Mouse (Mus musculus) splenic B cell, adult 2 months (primary cell): ENCODE measurements around the gene Larp1b.
"Not testable (repeated sequence)": the region's sequence is repeated elsewhere in the genome, so short reads cannot be mapped to it uniquely, and the experiment has no call there.

Experiments used
- DNase-seq: peaks from one replicate; pipeline ENCODE4 v3.0.0-alpha.2; 2011; ENCODE audit warnings: low read depth, low spot score
- H3K27me3 ChIP-seq: 2 replicates; pipeline ENCODE4 v1.6.1; 2012; ENCODE audit warnings: mild to moderate bottlenecking, low read length, moderate library complexity, mixed read lengths; ENCODE audit not compliant: control insufficient read depth, poor library complexity, insufficient read depth, severe bottlenecking
- H3K36me3 ChIP-seq: 2 replicates; pipeline ENCODE4 v1.6.1; 2012; ENCODE audit warnings: mild to moderate bottlenecking, low read length, moderate library complexity, mixed read lengths; ENCODE audit not compliant: control insufficient read depth, poor library complexity, insufficient read depth, severe bottlenecking

Gene Larp1b

DNA sequence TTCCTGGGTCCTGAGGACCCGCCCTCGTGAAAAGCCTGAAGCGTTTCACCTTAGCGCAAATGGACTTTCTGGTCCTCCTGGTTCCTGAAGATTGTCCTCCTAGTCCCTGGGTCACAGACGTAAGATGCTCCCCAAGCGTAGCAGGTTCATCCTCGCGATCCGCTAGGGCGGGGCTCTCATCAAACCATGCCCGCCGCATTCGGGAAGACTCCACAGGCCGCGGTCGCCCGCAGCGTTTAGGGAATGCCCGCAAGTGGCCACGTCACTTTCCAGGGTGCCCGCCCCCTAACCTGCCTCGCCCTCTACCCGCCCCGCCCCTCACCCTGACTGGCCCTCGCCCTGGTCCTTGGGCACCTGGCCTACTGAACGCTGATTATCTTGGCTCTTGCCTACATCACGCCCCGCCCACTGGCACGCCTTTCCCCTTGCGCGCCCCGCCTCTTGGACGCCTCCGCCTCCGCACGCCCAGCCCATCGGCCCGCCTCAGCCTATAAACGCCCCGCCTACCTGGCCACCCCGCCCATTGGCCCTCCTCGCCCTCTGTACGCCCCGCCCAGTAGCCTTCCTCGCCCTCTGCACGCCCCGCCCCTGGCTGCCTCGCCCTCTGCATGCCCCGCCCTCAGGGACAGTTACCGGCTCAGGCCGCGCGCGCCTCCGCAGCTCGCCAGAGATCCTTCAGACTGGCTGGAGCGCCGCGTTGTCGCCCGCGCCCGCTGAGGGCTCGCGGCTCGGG lies at the start of gene Larp1b:
Gene Larp1b, plus strand, starts transcription at position 659 of the 733 bp plus-strand sequence.
- peak; percentile 99 for DNase-seq
- no peaks in the 10 kb centered on the region for H3K27me3 ChIP-seq
- no peaks in the 10 kb centered on the region for H3K36me3 ChIP-seq

DNA sequence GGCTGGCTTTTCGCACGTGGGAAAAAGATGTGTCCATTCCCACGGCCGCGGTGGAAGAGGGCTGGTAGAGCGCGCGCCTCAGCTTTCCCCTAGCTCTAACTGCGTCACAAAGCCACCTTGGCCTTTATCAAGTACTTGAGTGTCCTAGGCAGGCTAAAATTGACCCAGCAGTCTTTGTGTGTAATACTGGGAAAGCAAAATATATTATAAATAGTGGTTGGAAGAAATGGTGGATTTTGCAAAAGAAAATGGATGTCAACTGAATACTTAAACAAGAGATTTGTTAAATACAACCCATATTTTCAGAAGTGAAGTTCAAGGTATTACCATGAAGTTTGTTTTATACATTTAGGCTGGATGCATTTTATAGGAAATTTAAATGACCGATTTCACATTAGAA lies 47.2 kb upstream of the Larp1b start, which contains the start of gene 1700034I23Rik:
Gene 1700034I23Rik, minus strand, starts transcription at position 101 of the 400 bp plus-strand sequence.
- H3K27me3 ChIP-seq, H3K36me3 ChIP-seq, DNase-seq: not testable (repeated sequence)

DNA sequence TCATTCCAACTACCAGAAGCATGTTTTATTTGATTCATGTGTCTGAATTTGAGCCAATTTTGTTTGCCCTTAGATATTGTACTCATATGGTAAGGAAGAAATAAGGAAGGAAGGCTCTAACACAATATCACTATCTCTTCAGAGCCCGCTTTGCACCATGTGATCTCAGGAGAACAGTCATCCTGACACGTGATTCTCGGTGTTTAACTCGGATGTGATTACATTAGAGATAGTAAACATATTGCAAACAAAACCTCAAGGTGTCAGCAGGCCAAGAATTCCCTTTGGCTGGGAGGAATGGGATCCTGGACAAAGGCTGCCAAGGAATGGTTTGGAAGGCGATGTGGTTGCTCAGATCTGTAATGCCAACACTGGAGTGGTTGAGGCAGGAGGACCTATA lies 11.4 kb upstream of the Larp1b start:
- Histone ChIP-seq H3K27me3 (no peaks in the 10 kb centered on the region), H3K36me3 (peaks cover 2% of the 10 kb centered on the region; the same call in 1 of the 2 replicates)
- no peak for DNase-seq

DNA sequence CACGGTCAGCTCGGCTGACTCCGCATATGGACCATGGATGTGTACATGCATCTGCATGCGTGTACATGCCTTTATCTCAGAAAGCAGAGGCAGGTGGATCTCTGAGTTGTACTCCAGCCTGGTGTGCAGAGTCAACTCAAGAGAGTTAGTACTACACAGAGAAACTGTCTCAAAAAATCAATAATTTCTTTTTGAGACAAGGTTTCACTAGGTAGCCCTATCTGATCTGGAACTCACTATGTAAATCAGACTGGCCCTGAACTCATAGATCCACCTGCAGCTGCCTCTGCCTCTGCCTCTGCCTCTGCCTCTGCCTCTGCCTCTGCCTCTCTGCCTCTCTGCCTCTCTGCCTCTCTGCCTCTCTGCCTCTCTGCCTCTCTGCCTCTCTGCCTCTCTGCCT lies 11.0 kb upstream of the Larp1b start:
- Histone ChIP-seq H3K27me3 (no peaks in the 10 kb centered on the region), H3K36me3 (peaks cover 2% of the 10 kb centered on the region; the same call in 1 of the 2 replicates)
- DNase-seq = no peak

DNA sequence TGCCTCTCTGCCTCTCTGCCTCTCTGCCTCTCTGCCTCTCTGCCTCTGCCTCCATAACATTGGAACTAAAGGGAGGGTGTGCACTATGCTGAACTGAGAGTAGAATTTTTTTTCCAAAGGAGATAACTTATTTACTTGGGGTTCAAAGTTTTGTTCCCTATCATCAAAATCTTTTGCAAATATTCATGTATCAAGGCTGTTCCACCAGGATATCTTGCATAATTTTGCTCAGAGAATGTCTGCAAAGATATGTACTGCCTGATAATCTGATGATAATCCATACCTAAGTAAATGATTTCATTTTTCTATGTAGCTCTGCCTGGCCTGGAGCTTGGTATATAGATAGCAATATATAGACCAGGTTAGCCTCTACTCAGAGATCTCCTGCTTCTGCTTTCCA lies 10.6 kb upstream of the Larp1b start:
- DNase-seq = no peak
- Histone ChIP-seq H3K27me3 (no peaks in the 10 kb centered on the region), H3K36me3 (no peaks in the 10 kb centered on the region; the same call in 1 of the 2 replicates)

DNA sequence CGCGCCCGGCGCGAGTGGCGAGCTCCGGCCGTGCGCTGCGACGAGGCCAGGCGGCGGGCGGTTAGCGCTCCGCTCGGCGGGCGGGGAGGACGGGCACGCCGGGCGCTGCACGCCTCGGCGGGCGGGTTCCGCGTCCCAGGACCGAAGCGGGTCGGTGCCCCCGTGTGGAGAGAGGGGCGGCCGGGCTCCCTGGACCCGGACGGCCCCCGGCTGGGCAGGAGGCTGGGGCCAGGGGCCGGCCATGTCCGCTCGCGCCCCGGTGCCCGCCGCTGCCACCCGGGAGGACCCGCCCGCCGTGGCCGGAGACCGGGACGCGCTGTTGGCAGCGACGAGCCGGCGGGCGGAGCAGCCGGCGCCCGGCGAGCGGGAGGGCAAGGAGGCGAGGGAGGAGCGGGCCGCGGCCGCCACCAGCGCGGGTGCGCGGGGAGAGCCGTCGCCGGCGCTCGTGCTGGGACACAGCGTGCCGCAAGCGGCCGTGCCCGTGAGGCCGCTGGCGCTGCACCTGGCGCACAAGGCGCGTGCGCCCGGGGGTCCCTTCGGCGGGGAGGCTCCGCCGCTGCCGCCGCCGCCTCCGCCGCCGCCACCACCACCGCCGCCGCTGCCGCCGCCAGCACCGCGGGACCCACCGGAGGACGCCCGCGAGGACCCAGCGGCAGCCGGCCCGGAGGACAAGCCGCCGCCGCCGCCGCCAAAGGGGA lies 424 bp downstream of the Larp1b start:
- peak; percentile 55 for DNase-seq
- Histone ChIP-seq H3K36me3 (no peaks in the 10 kb centered on the region), H3K27me3 (no peaks in the 10 kb centered on the region)

DNA sequence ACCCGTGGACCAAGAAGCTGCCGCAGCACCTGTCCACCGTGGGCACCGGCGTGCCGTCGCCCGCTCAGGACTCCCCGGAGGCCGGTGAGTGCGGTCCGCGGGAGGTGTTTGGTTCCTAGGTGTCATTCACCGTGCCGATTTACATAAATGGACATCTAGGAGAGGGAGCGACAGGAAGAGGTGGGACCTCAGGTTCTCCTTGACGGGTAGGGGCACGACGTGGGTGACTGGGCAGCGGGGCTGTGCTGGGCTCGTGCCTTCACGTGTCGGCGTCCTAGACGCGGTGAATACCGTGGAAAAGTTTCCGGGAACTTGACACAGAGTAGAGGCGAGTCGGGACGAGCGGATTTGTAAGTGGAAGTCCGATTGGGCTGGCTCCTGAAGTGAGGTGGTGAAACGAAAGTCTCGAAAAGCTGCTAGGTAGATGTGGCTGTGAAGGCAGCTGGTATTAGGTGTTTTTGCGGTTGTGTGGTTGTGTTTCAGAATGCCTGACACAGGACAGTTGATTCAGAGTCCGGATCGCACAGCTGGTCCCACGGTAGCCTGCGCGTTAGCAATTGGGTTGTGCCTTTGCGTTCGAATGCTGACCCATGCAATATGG lies 1.1 kb downstream of the Larp1b start:
- DNase-seq = peak; percentile 76
- Histone ChIP-seq H3K27me3 (no peaks in the 10 kb centered on the region), H3K36me3 (no peaks in the 10 kb centered on the region)

DNA sequence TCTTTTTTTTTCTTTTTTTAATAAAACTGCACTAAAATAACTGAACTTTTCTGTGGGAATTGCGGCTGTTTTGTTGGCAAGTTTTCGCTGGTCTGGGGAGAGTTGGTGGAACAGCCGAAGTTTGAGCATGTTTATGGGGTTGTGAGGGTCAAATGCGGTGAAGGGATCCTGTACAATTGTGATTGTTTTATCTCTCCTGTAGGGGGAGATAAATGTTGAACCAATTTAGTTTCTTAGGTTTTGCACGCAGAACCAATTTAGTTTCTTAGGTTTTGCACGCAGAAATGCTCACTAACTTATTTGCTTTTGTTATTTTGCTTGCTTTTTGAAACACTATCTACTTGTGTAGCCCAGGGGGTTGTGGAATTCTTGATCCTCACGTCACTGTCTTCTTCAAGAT lies 1.7 kb downstream of the Larp1b start:
- no peaks in the 10 kb centered on the region for H3K36me3 ChIP-seq
- no peaks in the 10 kb centered on the region for H3K27me3 ChIP-seq
- DNase-seq = peak; percentile 61

DNA sequence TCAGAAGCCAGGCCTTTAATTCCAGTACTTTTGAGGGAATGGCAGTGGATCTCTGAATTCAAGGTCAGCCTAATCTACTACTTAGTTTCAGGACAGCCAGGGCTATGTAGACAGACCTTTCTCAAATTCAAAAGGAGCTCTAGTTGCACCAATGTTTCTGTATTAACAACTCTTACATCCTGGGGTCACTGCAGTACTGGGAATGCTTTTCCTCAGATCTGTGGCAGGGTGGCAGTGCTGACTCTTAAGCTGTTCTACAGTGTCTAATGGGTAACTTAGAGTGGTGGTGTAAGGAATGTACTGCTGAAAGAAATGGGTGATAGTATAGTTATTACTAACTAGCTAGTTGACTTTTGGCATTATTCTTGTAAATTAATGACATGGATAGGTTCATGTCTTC lies 3.0 kb downstream of the Larp1b start:
- no peaks in the 10 kb centered on the region for H3K36me3 ChIP-seq
- no peak for DNase-seq
- H3K27me3 ChIP-seq = no peaks in the 10 kb centered on the region

DNA sequence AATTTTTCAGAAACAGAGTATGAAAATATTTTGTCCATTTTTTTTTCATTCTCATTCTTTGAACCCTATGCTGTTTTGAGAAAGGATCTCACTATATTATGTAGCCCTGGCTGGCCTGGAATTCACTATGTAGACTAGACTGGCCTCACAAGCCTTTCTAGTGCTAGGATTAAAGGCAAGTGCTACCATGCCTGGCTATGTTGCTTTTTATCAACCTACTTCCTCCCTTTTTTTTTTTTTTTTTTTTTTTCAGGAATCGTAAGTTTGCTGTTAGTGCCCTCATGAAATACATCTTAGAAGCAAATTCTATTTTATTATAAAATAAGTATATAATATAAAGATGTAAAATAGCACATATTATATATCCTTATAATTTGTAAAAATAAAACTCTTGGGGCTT lies 5.2 kb downstream of the Larp1b start:
- Histone ChIP-seq H3K36me3 (no peaks in the 10 kb centered on the region), H3K27me3 (no peaks in the 10 kb centered on the region)
- DNase-seq = no peak

DNA sequence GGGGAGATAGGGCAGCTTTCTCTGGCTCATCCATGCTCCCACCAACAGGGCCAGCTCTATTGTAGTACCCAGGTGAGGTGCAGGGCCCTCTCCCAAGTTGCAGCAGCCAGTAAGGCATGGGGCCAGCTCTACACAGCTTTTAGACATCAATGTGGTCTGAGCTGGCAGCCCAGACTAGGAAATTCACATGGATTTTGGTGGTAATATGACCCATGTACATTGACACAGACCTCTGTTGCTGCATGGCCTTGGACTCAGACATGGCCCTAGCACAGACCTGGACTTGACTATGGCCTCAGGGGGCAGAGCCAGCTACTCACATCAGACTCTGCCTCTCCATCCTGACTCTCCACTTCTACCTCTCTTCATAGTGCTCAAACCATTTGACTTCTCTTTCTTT lies 9.2 kb downstream of the Larp1b start:
- DNase-seq = no peak
- H3K27me3 ChIP-seq = no peaks in the 10 kb centered on the region
- H3K36me3 ChIP-seq = no peaks in the 10 kb centered on the region

DNA sequence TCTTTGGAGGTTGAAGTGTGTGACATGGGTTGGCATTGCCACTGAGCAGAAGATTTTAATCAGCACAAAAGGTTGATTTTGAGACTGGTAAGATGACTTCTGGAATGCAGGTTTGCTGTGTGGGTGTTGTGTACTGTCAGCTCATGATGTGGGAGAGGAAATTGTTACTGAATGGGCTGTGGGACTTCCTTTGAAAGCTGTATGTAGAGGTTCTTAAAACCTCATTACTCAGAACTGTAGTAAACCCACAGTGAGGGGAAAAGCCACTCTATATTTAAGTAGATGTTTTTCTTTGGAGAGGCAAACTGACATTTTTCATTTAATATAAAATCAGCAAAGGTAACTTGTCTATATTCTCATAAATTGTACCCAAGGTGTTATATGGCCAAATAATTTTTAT lies 31.1 kb downstream of the Larp1b start:
- 0 out of 2 replicates have a peak, but pooled peaks cover 2% of the 10 kb centered on the region for H3K36me3 ChIP-seq
- no peaks in the 10 kb centered on the region for H3K27me3 ChIP-seq
- DNase-seq = no peak

DNA sequence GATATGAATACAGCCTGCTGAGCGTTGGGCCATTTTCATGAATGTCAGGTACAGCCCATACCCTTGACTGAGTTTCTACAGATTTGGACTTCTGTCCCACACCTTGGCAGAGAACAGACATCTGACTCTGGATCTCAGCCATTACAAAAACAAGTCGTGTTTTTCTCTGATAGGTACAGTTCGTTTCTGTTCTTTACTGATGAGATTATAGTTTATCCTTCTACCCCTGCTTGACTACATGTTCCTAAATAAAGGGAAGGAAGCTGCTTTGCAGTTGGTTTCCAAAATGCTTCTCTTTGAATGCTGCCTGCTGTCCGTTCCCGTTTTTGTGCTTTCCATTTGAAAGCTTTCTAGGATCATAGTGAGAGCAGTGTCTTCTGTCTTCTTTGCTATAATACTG lies 37.9 kb downstream of the Larp1b start:
- no peak for DNase-seq
- Histone ChIP-seq H3K36me3 (no peaks in the 10 kb centered on the region), H3K27me3 (no peaks in the 10 kb centered on the region)

DNA sequence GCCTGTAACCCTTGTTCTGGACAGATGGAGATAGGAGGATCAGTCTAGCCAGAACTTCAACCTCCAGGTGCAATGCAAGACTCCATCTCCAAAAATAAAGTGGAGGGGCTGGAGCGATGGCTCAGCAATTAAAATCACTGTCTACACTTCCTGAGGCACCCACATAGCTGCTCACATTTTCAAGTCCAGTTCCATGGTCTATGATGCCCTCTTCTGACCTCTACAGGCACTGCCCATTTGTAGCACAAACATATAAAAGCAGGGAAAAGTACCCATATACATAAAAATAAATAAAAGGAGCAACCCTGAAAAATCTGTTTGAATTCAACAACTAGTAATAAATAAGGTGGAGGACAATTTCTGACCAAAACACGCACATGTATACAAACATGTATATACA lies 39.1 kb downstream of the Larp1b start:
- DNase-seq = peak; percentile 62
- Histone ChIP-seq H3K36me3 (no peaks in the 10 kb centered on the region), H3K27me3 (no peaks in the 10 kb centered on the region)

DNA sequence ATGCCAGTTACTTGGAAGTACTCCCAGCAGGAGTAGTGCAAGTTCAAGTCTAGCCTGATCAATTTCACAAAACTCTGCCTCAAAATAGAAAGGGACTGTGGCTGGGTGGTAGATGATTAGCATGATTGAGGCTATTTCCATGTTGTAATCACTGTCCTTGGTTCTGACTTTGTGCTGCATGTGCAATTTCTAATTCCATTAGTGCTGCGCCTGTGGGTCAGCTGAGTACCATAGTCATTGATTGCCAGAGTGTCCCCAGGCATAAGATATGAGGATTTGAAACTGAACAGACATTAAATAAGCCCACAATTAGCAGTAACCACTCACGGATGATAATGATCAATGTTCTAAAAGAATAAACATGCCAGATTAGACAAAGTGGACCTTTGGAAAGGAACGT lies 41.9 kb downstream of the Larp1b start:
- Histone ChIP-seq H3K36me3 (no peaks in the 10 kb centered on the region), H3K27me3 (no peaks in the 10 kb centered on the region)
- no peak for DNase-seq
